Mouse (Mus musculus) splenic B cell, adult 2 months (primary cell): ENCODE results near the gene Kcnab1.
A peak's percentile ranks its signal among the peaks of the same experiment; 100 is the strongest.
"Not testable (repeated sequence)": the region's sequence is repeated elsewhere in the genome, so short reads cannot be mapped to it uniquely, and the experiment has no call there.

Source experiments
- DNase-seq: peaks from one replicate; pipeline ENCODE4 v3.0.0-alpha.2; 2011; ENCODE audit warnings: low read depth, low spot score
- H3K27me3 ChIP-seq: 2 replicates; pipeline ENCODE4 v1.6.1; 2012; ENCODE audit warnings: mild to moderate bottlenecking, low read length, moderate library complexity, mixed read lengths; ENCODE audit not compliant: control insufficient read depth, poor library complexity, insufficient read depth, severe bottlenecking
- H3K36me3 ChIP-seq: 2 replicates; pipeline ENCODE4 v1.6.1; 2012; ENCODE audit warnings: mild to moderate bottlenecking, low read length, moderate library complexity, mixed read lengths; ENCODE audit not compliant: control insufficient read depth, poor library complexity, insufficient read depth, severe bottlenecking

Kcnab1 gene

GRCm38 (mm10) chr3:65391784-65392420 lies 282.7 kb downstream of the Kcnab1 start:
- Histone ChIP-seq H3K27me3 (no peaks in the 10 kb centered on the region), H3K36me3 (peaks cover 5% of the 10 kb centered on the region)
- peak; percentile 18 for DNase-seq

GRCm38 (mm10) chr3:65392421-65392817 lies 283.2 kb downstream of the Kcnab1 start, which contains the start of gene Ssr3:
TSS of gene Ssr3 (minus strand) at chr3:65392623.
- peak; percentile 96 for DNase-seq
- Histone ChIP-seq H3K27me3 (no peaks in the 10 kb centered on the region), H3K36me3 (peaks cover 2% of the 10 kb centered on the region; the same call in 1 of the 2 replicates)

GRCm38 (mm10) chr3:65395111-65395510 lies 285.9 kb downstream of the Kcnab1 start:
- H3K36me3 ChIP-seq, DNase-seq, H3K27me3 ChIP-seq: not testable (repeated sequence)

- Histone ChIP-seq H3K36me3 (no peaks in the 10 kb centered on the region), H3K27me3 (no peaks in the 10 kb centered on the region)
- DNase-seq = no peak
Measured at GRCm38 (mm10) chr3:65396835-65397504, 287.8 kb downstream of the Kcnab1 start.

GRCm38 (mm10) chr3:65397566-65397965 lies 288.4 kb downstream of the Kcnab1 start:
- H3K36me3 ChIP-seq = no peaks in the 10 kb centered on the region
- no peak for DNase-seq
- no peaks in the 10 kb centered on the region for H3K27me3 ChIP-seq

- Histone ChIP-seq H3K36me3 (no peaks in the 10 kb centered on the region), H3K27me3 (no peaks in the 10 kb centered on the region)
- DNase-seq = no peak
Measured at GRCm38 (mm10) chr3:65405781-65406180, 296.6 kb downstream of the Kcnab1 start.

- Histone ChIP-seq H3K27me3 (no peaks in the 10 kb centered on the region), H3K36me3 (no peaks in the 10 kb centered on the region)
- no peak for DNase-seq
Measured at GRCm38 (mm10) chr3:65407891-65408290, 298.7 kb downstream of the Kcnab1 start.

- Histone ChIP-seq H3K36me3 (no peaks in the 10 kb centered on the region), H3K27me3 (no peaks in the 10 kb centered on the region)
- DNase-seq = no peak
Measured at GRCm38 (mm10) chr3:65416571-65416970, 307.4 kb downstream of the Kcnab1 start.

GRCm38 (mm10) chr3:65417913-65418594 lies 308.9 kb downstream of the Kcnab1 start:
- Histone ChIP-seq H3K36me3 (no peaks in the 10 kb centered on the region), H3K27me3 (no peaks in the 10 kb centered on the region)
- no peak for DNase-seq

GRCm38 (mm10) chr3:65419706-65420105 lies 310.5 kb downstream of the Kcnab1 start:
- H3K27me3 ChIP-seq = no peaks in the 10 kb centered on the region
- no peak for DNase-seq
- H3K36me3 ChIP-seq = no peaks in the 10 kb centered on the region
